Mouse (Mus musculus): ENCODE data around the gene Lsmem1.

Lsmem1 gene

GRCm38 (mm10) chr12:40220896-40221295 is 21.6 kb upstream of the Lsmem1 start:
- CTCF ChIA-PET, result no interaction called here
- POLR2A ChIA-PET, result interaction anchor here in 3 of 4 experiments (0.5 to 12.9 kb wide), 15 partner anchors 7 to 919 kb away, joined by 3 to 460 read pairs (median 46); partner anchors contain the start of genes Ifrd1 (in 2 of the 3) and Lsmem1 (in 2 of the 3)

GRCm38 (mm10) chr12:40220001-40220570 is 20.8 kb upstream of the Lsmem1 start:
- POLR2A ChIA-PET, result interaction anchor here in 3 of 4 experiments (0.7 to 12.9 kb wide), 8 partner anchors 13 to 919 kb away, joined by 3 to 460 read pairs (median 54); partner anchors contain the start of genes Lsmem1 (in 2 of the 3) and Ifrd1 (in 1 of the 3)

GRCm38 (mm10) chr12:40218430-40218945 is 19.2 kb upstream of the Lsmem1 start:
- ChIA-PET POLR2A (interaction anchor here in 3 of 4 experiments (1.3 to 12.9 kb wide), 4 partner anchors 11 to 18 kb away, joined by 3 to 460 read pairs (median 10); partner anchors contain the start of gene Lsmem1 (in 1 of the 3)), CTCF (no interaction called here)

More at GRCm38 (mm10) chr12:40220001-40220570, 20.8 kb upstream of the Lsmem1 start:
- CTCF ChIA-PET, result no interaction called here

- CTCF ChIA-PET, result no interaction called here
- POLR2A ChIA-PET, result interaction anchor here in 3 of 4 experiments (0.6 to 12.9 kb wide), 8 partner anchors 8 to 43 kb away, joined by 3 to 460 read pairs (median 6); partner anchors contain the start of gene Lsmem1 (in 1 of the 3)
Observed at GRCm38 (mm10) chr12:40217776-40218175, 18.5 kb upstream of the Lsmem1 start.

GRCm38 (mm10) chr12:40214888-40215876 is 15.9 kb upstream of the Lsmem1 start:
- ChIA-PET POLR2A (interaction anchor here (0.9 to 12.9 kb wide), 12 partner anchors 7 to 575 kb away, joined by 3 to 460 read pairs (median 4); partner anchors contain the start of gene Lsmem1 (in 1 of the 4)), CTCF (interaction anchor here in 1 of 4 experiments (1.1 kb wide), 1 partner anchor 15 kb away, joined by 3 read pairs; no protein-coding TSS in a partner anchor)

GRCm38 (mm10) chr12:40209049-40209448 is 9.8 kb upstream of the Lsmem1 start:
- ChIA-PET CTCF (interaction anchor here in 3 of 4 experiments (1.1 to 2.2 kb wide), 4 partner anchors 9 to 14 kb away, joined by 3 to 11 read pairs (median 4); partner anchors contain the start of gene Lsmem1 (in 1 of the 3)), POLR2A (interaction anchor here in 3 of 4 experiments (1.5 to 16.1 kb wide), 8 partner anchors 8 to 14 kb away, joined by 6 to 460 read pairs (median 15); partner anchors contain the start of gene Lsmem1 (in 2 of the 3))

- ChIA-PET POLR2A (interaction anchor here in 3 of 4 experiments (1.0 to 16.1 kb wide), 7 partner anchors 8 to 23 kb away, joined by 3 to 460 read pairs (median 16); partner anchors contain the start of gene Lsmem1 (in 1 of the 3)), CTCF (interaction anchor here in 1 of 4 experiments (1.8 kb wide), 1 partner anchor 8 kb away, joined by 6 read pairs; no protein-coding TSS in a partner anchor)
Observed at GRCm38 (mm10) chr12:40207909-40208308, 8.6 kb upstream of the Lsmem1 start.

GRCm38 (mm10) chr12:40202161-40203035 is 3.1 kb upstream of the Lsmem1 start:
- CTCF ChIA-PET, result no interaction called here
- POLR2A ChIA-PET, result interaction anchor here in 3 of 4 experiments (0.6 to 16.1 kb wide), 6 partner anchors 11 to 21 kb away, joined by 3 to 460 read pairs (median 6); no protein-coding TSS in a partner anchor

GRCm38 (mm10) chr12:40200484-40201235 is 1.4 kb upstream of the Lsmem1 start:
- CTCF ChIA-PET, result interaction anchor here (0.5 to 1.7 kb wide), 24 partner anchors 8 to 783 kb away, joined by 3 to 11 read pairs (median 4); no protein-coding TSS in a partner anchor
- POLR2A ChIA-PET, result interaction anchor here (0.5 to 16.1 kb wide), 16 partner anchors 9 to 823 kb away, joined by 3 to 460 read pairs (median 4); no protein-coding TSS in a partner anchor

- ChIA-PET CTCF (interaction anchor here (0.5 to 1.7 kb wide), 30 partner anchors 9 to 784 kb away, joined by 3 to 12 read pairs (median 4); no protein-coding TSS in a partner anchor), POLR2A (interaction anchor here (0.5 to 16.1 kb wide), 14 partner anchors 10 to 823 kb away, joined by 3 to 460 read pairs (median 4); no protein-coding TSS in a partner anchor)
Observed at GRCm38 (mm10) chr12:40199795-40200402, 609 bp upstream of the Lsmem1 start.

GRCm38 (mm10) chr12:40198427-40198826 is 863 bp downstream of the Lsmem1 start:
- CTCF ChIA-PET, result no interaction called here
- POLR2A ChIA-PET, result interaction anchor here in 3 of 4 experiments (0.7 to 16.1 kb wide), 5 partner anchors 10 to 1233 kb away, joined by 3 to 460 read pairs (median 7); no protein-coding TSS in a partner anchor

- CTCF ChIA-PET, result no interaction called here
- POLR2A ChIA-PET, result interaction anchor here in 3 of 4 experiments (0.6 to 16.1 kb wide), 5 partner anchors 10 to 1234 kb away, joined by 3 to 460 read pairs (median 7); no protein-coding TSS in a partner anchor
Observed at GRCm38 (mm10) chr12:40198019-40198418, 1.3 kb downstream of the Lsmem1 start.

- ChIA-PET POLR2A (interaction anchor here in 2 of 4 experiments (0.6 to 16.1 kb wide), 4 partner anchors 11 to 620 kb away, joined by 4 to 460 read pairs (median 39); no protein-coding TSS in a partner anchor), CTCF (interaction anchor here in 1 of 4 experiments (0.6 kb wide), 1 partner anchor 49 kb away, joined by 4 read pairs; no protein-coding TSS in a partner anchor)
Observed at GRCm38 (mm10) chr12:40197511-40197910, 1.8 kb downstream of the Lsmem1 start.

GRCm38 (mm10) chr12:40185474-40185873 is 13.8 kb downstream of the Lsmem1 start:
- POLR2A ChIA-PET, result interaction anchor here in 3 of 4 experiments (0.7 to 1.2 kb wide), 5 partner anchors 10 to 905 kb away, joined by 3 to 8 read pairs (median 4); no protein-coding TSS in a partner anchor

GRCm38 (mm10) chr12:40177089-40177488 is 22.2 kb downstream of the Lsmem1 start:
- POLR2A ChIA-PET, result interaction anchor here in 1 of 4 experiments (1.2 kb wide), 1 partner anchor 46 kb away, joined by 3 read pairs; no protein-coding TSS in a partner anchor
- CTCF ChIA-PET, result interaction anchor here in 3 of 4 experiments (0.6 to 1.8 kb wide), 5 partner anchors 12 to 655 kb away, joined by 3 to 7 read pairs (median 3); no protein-coding TSS in a partner anchor

More at GRCm38 (mm10) chr12:40185474-40185873, 13.8 kb downstream of the Lsmem1 start:
- CTCF ChIA-PET, result no interaction called here

Data from embryonic stem cell, embryonic (primary cell).